Mouse (Mus musculus) brain, embryonic 14.5 days (tissue): ENCODE data around the gene Olfr678.
"Not testable (repeated sequence)": the region's sequence is repeated elsewhere in the genome, so short reads cannot be mapped to it uniquely, and the experiment has no call there.

Source experiments
- CTCF ChIP-seq: fragments of 200-500 bp; IDR thresholded peaks from 2 replicates; pipeline ENCODE4 v1.5.1; 2012; ENCODE audit warnings: inconsistent platforms, mild to moderate bottlenecking, moderate library complexity, borderline replicate concordance; ENCODE audit not compliant: insufficient read depth, insufficient read length; ENCODE audit errors: extremely low read depth
- POLR2A ChIP-seq: fragments of 200-500 bp; IDR thresholded peaks from 2 replicates; pipeline ENCODE4 v1.6.1; 2012; ENCODE audit warnings: mild to moderate bottlenecking, inconsistent platforms, borderline replicate concordance; ENCODE audit not compliant: poor library complexity, insufficient read depth, insufficient read length, severe bottlenecking; ENCODE audit errors: extremely low read depth

DNA sequence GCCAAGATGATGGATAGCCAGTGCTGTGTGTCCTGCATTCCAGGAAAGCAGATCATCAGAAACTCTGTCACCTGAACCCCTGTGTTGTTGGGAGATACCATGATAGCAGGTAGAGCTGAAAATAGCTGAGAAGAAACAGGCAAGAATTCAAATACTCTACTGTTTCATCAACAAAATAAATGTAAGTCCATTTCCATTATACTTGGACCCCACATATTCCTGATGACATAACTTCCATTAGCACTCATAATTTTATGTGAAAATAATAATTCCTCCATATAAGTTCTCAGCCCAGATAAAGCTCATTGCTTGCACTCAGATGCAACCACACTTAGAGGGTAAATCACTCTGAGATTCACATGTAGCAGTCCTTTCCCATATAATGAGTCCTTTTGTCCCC is 28.4 kb downstream of the Olfr678 start, which contains the start of gene Olfr680-ps1:
- TF ChIP-seq CTCF, POLR2A: not testable (repeated sequence)
